Mouse (Mus musculus) forebrain, embryonic 11.5 days (tissue): ENCODE measurements at regions not wholly inside any gene's neighbourhood (a gene's known extent, or its start where the extent isn't known, plus 50 kb on each side); places are given as distances from the start of the nearest gene placed in this dataset.

Experiments
- ATAC-seq: fragments of 200-750 bp; cut with Nextera tagmentation; replicated peaks from 2 replicates; pipeline ENCODE4 v1.8.0; 2017; ENCODE audit warnings: moderate TSS enrichment; ENCODE audit not compliant: low FRiP score
- DNase-seq: peaks from one replicate; pipeline ENCODE4 v3.0.0-alpha.2; 2017; ENCODE audit warnings: low spot score
- H3K27ac ChIP-seq: fragments of 300-500 bp; sonication (generic); 2 replicates; pipeline ENCODE4 v1.5.1; 2014; ENCODE audit warnings: low read depth, low read length
- H3K27me3 ChIP-seq: fragments of 300-500 bp; sonication (generic); 2 replicates; pipeline ENCODE4 v1.6.1; 2014; ENCODE audit warnings: mild to moderate bottlenecking, low read length, mixed read lengths; ENCODE audit not compliant: control insufficient read depth, insufficient read depth
- H3K36me3 ChIP-seq: fragments of 300-500 bp; sonication (generic); 2 replicates; pipeline ENCODE4 v1.6.1; 2014; ENCODE audit warnings: mild to moderate bottlenecking, low read length, moderate library complexity, mixed read lengths; ENCODE audit not compliant: control insufficient read depth, insufficient read depth
- H3K4me1 ChIP-seq: fragments of 300-500 bp; sonication (generic); replicated peaks from 2 replicates; pipeline ENCODE4 v1.6.1; 2014; ENCODE audit warnings: low read length, mixed read lengths; ENCODE audit not compliant: control insufficient read depth, insufficient read depth
- H3K4me2 ChIP-seq: fragments of 300-500 bp; sonication (generic); 2 replicates; pipeline ENCODE4 v1.6.1; 2014; ENCODE audit warnings: low read depth, mild to moderate bottlenecking, low read length, moderate library complexity, mixed read lengths; ENCODE audit not compliant: severe bottlenecking
- H3K4me3 ChIP-seq: fragments of 300-500 bp; sonication (generic); 2 replicates; pipeline ENCODE4 v1.5.1; 2014; ENCODE audit warnings: low read depth, low read length
- H3K9ac ChIP-seq: fragments of 300-500 bp; sonication (generic); 2 replicates; pipeline ENCODE4 v1.6.1; 2014; ENCODE audit warnings: low read length
- H3K9me3 ChIP-seq: fragments of 300-500 bp; sonication (generic); 2 replicates; pipeline ENCODE4 v1.6.1; 2016; ENCODE audit warnings: low read length, mixed read lengths; ENCODE audit not compliant: control insufficient read depth
- WGBS: fragments of 180-500 bp; shearing (Covaris S2); extraction: QIAGEN DNeasy Blood & Tissue Kit; methylation state at CpG from one replicate; pipeline ENCODE4 v1.1.7; 2014; 5-methylcytosine and 5-hydroxymethylcytosine counted together

- Histone ChIP-seq H3K27me3 (no peaks in the 10 kb centered on the region), H3K4me3 (no peak overlapping the region), H3K27ac (no peak overlapping the region), H3K36me3 (no peaks in the 10 kb centered on the region), H3K4me1 (no peaks in the 10 kb centered on the region), H3K4me2 (no peak overlapping the region), H3K9me3 (no peaks in the 10 kb centered on the region), H3K9ac (no peak overlapping the region)
- 77% methylated on average over 1 of the region's 1 CpGs for WGBS
- no peak for DNase-seq
- ATAC-seq, result no peak
These were observed 76.7 kb upstream of the Try4 start for GRCm38 (mm10) chr6:41225382-41225781.

GRCm38 (mm10) chr6:41218415-41218814 lies 83.7 kb upstream of the Try4 start:
- Histone ChIP-seq H3K9me3 (no peaks in the 10 kb centered on the region; the same call in 1 of the 2 replicates), H3K9ac (no peak overlapping the region), H3K4me3 (no peak overlapping the region), H3K4me1 (no peaks in the 10 kb centered on the region), H3K27me3 (no peaks in the 10 kb centered on the region), H3K36me3 (no peaks in the 10 kb centered on the region), H3K27ac (no peak overlapping the region), H3K4me2 (no peak overlapping the region)
- 85% methylated on average over 7 of the region's 7 CpGs for WGBS
- ATAC-seq (no peak), DNase-seq (no peak)

GRCm38 (mm10) chr6:41215857-41216256 lies 86.2 kb upstream of the Try4 start:
- no peak overlapping the region for H3K27ac ChIP-seq
- WGBS, result 88% methylated on average over 4 of the region's 4 CpGs
- H3K4me1 ChIP-seq, result no peaks in the 10 kb centered on the region
- no peak overlapping the region for H3K4me2 ChIP-seq
- no peak for DNase-seq
- no peak for ATAC-seq
- no peaks in the 10 kb centered on the region for H3K36me3 ChIP-seq
- no peak overlapping the region for H3K9ac ChIP-seq
- H3K27me3 ChIP-seq, result no peaks in the 10 kb centered on the region
- no peaks in the 10 kb centered on the region; the same call in 1 of the 2 replicates for H3K9me3 ChIP-seq
- no peak overlapping the region for H3K4me3 ChIP-seq

- H3K9me3 ChIP-seq, result no peaks in the 10 kb centered on the region
- no peak overlapping the region for H3K4me3 ChIP-seq
- no peaks in the 10 kb centered on the region for H3K36me3 ChIP-seq
- DNase-seq (no peak), ATAC-seq (no peak)
- 72% methylated on average over 4 of the region's 4 CpGs for WGBS
- no peak overlapping the region for H3K27ac ChIP-seq
- H3K9ac ChIP-seq, result no peak overlapping the region
- H3K27me3 ChIP-seq, result no peaks in the 10 kb centered on the region
- H3K4me2 ChIP-seq, result no peak overlapping the region
- no peaks in the 10 kb centered on the region for H3K4me1 ChIP-seq
These were observed 96.2 kb upstream of the Try4 start for GRCm38 (mm10) chr6:41205864-41206263.

GRCm38 (mm10) chr6:41202882-41203281 lies 99.2 kb upstream of the Try4 start:
- H3K36me3 ChIP-seq, result no peaks in the 10 kb centered on the region
- H3K27ac ChIP-seq, result no peak overlapping the region
- H3K9me3 ChIP-seq, result no peaks in the 10 kb centered on the region
- H3K4me3 ChIP-seq, result no peak overlapping the region
- DNase-seq (no peak), ATAC-seq (no peak)
- H3K4me2 ChIP-seq, result no peak overlapping the region
- H3K27me3 ChIP-seq, result no peaks in the 10 kb centered on the region
- WGBS, result 82% methylated on average over 1 of the region's 1 CpGs
- no peaks in the 10 kb centered on the region for H3K4me1 ChIP-seq
- H3K9ac ChIP-seq, result no peak overlapping the region

GRCm38 (mm10) chr6:41202302-41202701 lies 99.8 kb upstream of the Try4 start:
- no peaks in the 10 kb centered on the region for H3K36me3 ChIP-seq
- no peak overlapping the region for H3K4me3 ChIP-seq
- 85% methylated on average over 2 of the region's 2 CpGs for WGBS
- H3K9me3 ChIP-seq, result no peaks in the 10 kb centered on the region
- H3K4me2 ChIP-seq, result no peak overlapping the region
- no peaks in the 10 kb centered on the region for H3K27me3 ChIP-seq
- no peak overlapping the region for H3K9ac ChIP-seq
- no peak overlapping the region for H3K27ac ChIP-seq
- ATAC-seq, result no peak
- no peak for DNase-seq
- no peaks in the 10 kb centered on the region for H3K4me1 ChIP-seq

GRCm38 (mm10) chr6:41194464-41194863 lies 107.6 kb upstream of the Try4 start:
- Histone ChIP-seq H3K36me3 (no peaks in the 10 kb centered on the region), H3K4me2 (no peak overlapping the region), H3K9me3 (no peaks in the 10 kb centered on the region), H3K9ac (no peak overlapping the region), H3K27ac (no peak overlapping the region), H3K4me3 (no peak overlapping the region), H3K27me3 (no peaks in the 10 kb centered on the region), H3K4me1 (no peaks in the 10 kb centered on the region)
- 42% methylated on average over 1 of the region's 1 CpGs for WGBS
- ATAC-seq, result no peak; the same call in 1 of the 2 replicates
- no peak for DNase-seq

GRCm38 (mm10) chr6:41191734-41192326 lies 110.2 kb upstream of the Try4 start:
- Histone ChIP-seq H3K4me3 (no peak overlapping the region), H3K27me3 (no peaks in the 10 kb centered on the region), H3K27ac (no peak overlapping the region), H3K4me2 (no peak overlapping the region), H3K36me3 (no peaks in the 10 kb centered on the region), H3K4me1 (no peaks in the 10 kb centered on the region), H3K9me3 (no peaks in the 10 kb centered on the region), H3K9ac (no peak overlapping the region)
- no peak for DNase-seq
- no peak for ATAC-seq
- 89% methylated on average over 1 of the region's 1 CpGs for WGBS

- Histone ChIP-seq H3K4me3 (no peak overlapping the region), H3K4me2 (no peak overlapping the region), H3K27ac (no peak overlapping the region), H3K9ac (no peak overlapping the region), H3K9me3 (no peaks in the 10 kb centered on the region), H3K27me3 (no peaks in the 10 kb centered on the region), H3K4me1 (no peaks in the 10 kb centered on the region), H3K36me3 (no peaks in the 10 kb centered on the region)
- 67% methylated on average over 2 of the region's 2 CpGs for WGBS
- no peak for ATAC-seq
- no peak for DNase-seq
These were observed 113.2 kb upstream of the Try4 start for GRCm38 (mm10) chr6:41188910-41189309.
